Mouse (Mus musculus) lung, postnatal 25 days (tissue): ENCODE results near the gene Cox4i2.

Experiments used
- DNase-seq: peaks from one replicate; pipeline ENCODE4 v3.0.0; 2022; ENCODE audit warnings: low spot score

Gene Cox4i2

GRCm38 (mm10) chr2:152753944-152754711 lies at the start of gene Cox4i2:
Gene Cox4i2, plus strand, starts transcription at chr2:152754173.
- DNase-seq = peak; percentile 24

GRCm38 (mm10) chr2:152704256-152704605 lies 49.7 kb upstream of the Cox4i2 start:
- no peak for DNase-seq

GRCm38 (mm10) chr2:152704811-152705370 lies 49.1 kb upstream of the Cox4i2 start:
- DNase-seq = no peak

- peak; percentile 78 for DNase-seq
Observed at GRCm38 (mm10) chr2:152705993-152706571, 47.9 kb upstream of the Cox4i2 start.

- peak; percentile 68 for DNase-seq
Observed at GRCm38 (mm10) chr2:152707186-152707585, 46.8 kb upstream of the Cox4i2 start.

GRCm38 (mm10) chr2:152707627-152708026 lies 46.3 kb upstream of the Cox4i2 start:
- peak; percentile 95 for DNase-seq

GRCm38 (mm10) chr2:152709066-152709465 lies 44.9 kb upstream of the Cox4i2 start:
- no peak for DNase-seq

- no peak for DNase-seq
Observed at GRCm38 (mm10) chr2:152716241-152716772, 37.7 kb upstream of the Cox4i2 start.

- DNase-seq = no peak
Observed at GRCm38 (mm10) chr2:152717652-152718051, 36.3 kb upstream of the Cox4i2 start.

- DNase-seq = no peak
Observed at GRCm38 (mm10) chr2:152718076-152718475, 35.9 kb upstream of the Cox4i2 start.

- DNase-seq = peak; percentile 69
Observed at GRCm38 (mm10) chr2:152723651-152724331, 30.2 kb upstream of the Cox4i2 start.

- DNase-seq = no peak
Observed at GRCm38 (mm10) chr2:152724332-152724723, 29.6 kb upstream of the Cox4i2 start.

GRCm38 (mm10) chr2:152725178-152725750 lies 28.7 kb upstream of the Cox4i2 start:
- DNase-seq = peak; percentile 45

- no peak for DNase-seq
Observed at GRCm38 (mm10) chr2:152726213-152726612, 27.8 kb upstream of the Cox4i2 start.

- DNase-seq = peak; percentile 32
Observed at GRCm38 (mm10) chr2:152726751-152727335, 27.1 kb upstream of the Cox4i2 start.

GRCm38 (mm10) chr2:152727795-152728510 lies 26.0 kb upstream of the Cox4i2 start:
- DNase-seq = peak; percentile 84

- DNase-seq = no peak
Observed at GRCm38 (mm10) chr2:152728594-152728993, 25.4 kb upstream of the Cox4i2 start.

- peak; percentile 16 for DNase-seq
Observed at GRCm38 (mm10) chr2:152729013-152729635, 24.8 kb upstream of the Cox4i2 start.

- peak; percentile 54 for DNase-seq
Observed at GRCm38 (mm10) chr2:152729636-152730020, 24.3 kb upstream of the Cox4i2 start.

- no peak for DNase-seq
Observed at GRCm38 (mm10) chr2:152733201-152733600, 20.8 kb upstream of the Cox4i2 start.

GRCm38 (mm10) chr2:152734501-152734900 lies 19.5 kb upstream of the Cox4i2 start:
- DNase-seq = no peak
